In genomic region chr5:67216779-67217095, GRCm38 (mm10) we compare ENCODE assay signal across 11 mouse cellular contexts. TPM values are rescaled to one million over a fixed set of nuclear protein-coding genes. Genes with fewer than 3 reads are reported as not detected.
DNase-seq lines count a peak whose midpoint lies in the region; ATAC-seq and TF ChIP-seq lines count a peak whose summit lies in the region.
"Had no signal": no experiment of that assay in that cellular context is flagged by ENCODE, and none has a peak within 500 bp of the region (broad histone marks: within the 10 kb centered on the region; RNA-seq: fewer than 3 reads in every experiment).

No protein-coding gene starts in this region.

- TF ChIP-seq POLR2A in kidney, adult 2 months (IDR thresholded peaks at IDR 0.05; ENCODE audit: low read depth, low read length) = no peak

- H3K36me3 ChIP-seq in kidney, embryonic 15.5 days = no peaks in the 10 kb centered on the region
- H3K36me3 ChIP-seq in kidney, adult 2 months (ENCODE audit: control insufficient read depth, insufficient read depth, low read length) = no peaks in the 10 kb centered on the region
- H3K36me3 ChIP-seq in forebrain, embryonic 13.5 days (ENCODE audit: poor library complexity, severe bottlenecking) = no peaks in the 10 kb centered on the region
- H3K36me3 ChIP-seq in limb, embryonic 13.5 days = no peaks in the 10 kb centered on the region
- no peaks in the 10 kb centered on the region for H3K36me3 ChIP-seq in stomach, embryonic 16.5 days (ENCODE audit: control insufficient read depth, insufficient read depth, low read length)

- H3K4me3 ChIP-seq in kidney, embryonic 15.5 days (replicated peaks) = no peak overlapping the region
- H3K4me3 ChIP-seq in kidney, adult 2 months (ENCODE audit: insufficient read depth, low read depth, low read length) = no peak overlapping the region
- peak overlapping the region; percentile 35 for H3K4me3 ChIP-seq in forebrain, embryonic 13.5 days
- H3K4me3 ChIP-seq in limb, embryonic 13.5 days = peak overlapping the region; percentile 29
- H3K4me3 ChIP-seq in stomach, embryonic 16.5 days (replicated peaks; ENCODE audit: low read length) = no peak overlapping the region

- H3K4me2 ChIP-seq in kidney, embryonic 15.5 days = peak overlapping the region; percentile 28
- H3K4me2 ChIP-seq in forebrain, embryonic 13.5 days = peak overlapping the region; percentile 71
- H3K4me2 ChIP-seq in limb, embryonic 13.5 days (replicated peaks) = peak overlapping the region; percentile 59
- H3K4me2 ChIP-seq in stomach, embryonic 16.5 days (ENCODE audit: low read depth, low read length) = no peak overlapping the region
- H3K4me2 ChIP-seq: lung, embryonic 14.5 days had no signal

- H3K9me3 ChIP-seq in kidney, embryonic 15.5 days (replicated peaks) = no peaks in the 10 kb centered on the region
- H3K9me3 ChIP-seq in forebrain, embryonic 13.5 days (replicated peaks) = no peaks in the 10 kb centered on the region
- H3K9me3 ChIP-seq in limb, embryonic 13.5 days = no peaks in the 10 kb centered on the region
- H3K9me3 ChIP-seq in stomach, embryonic 16.5 days (replicated peaks; ENCODE audit: control insufficient read depth, low read length) = no peaks in the 10 kb centered on the region

- no peak; the same call in 1 of the 2 replicates for ATAC-seq in kidney, embryonic 15.5 days (replicated peaks; ENCODE audit: low FRiP score)
- no peak for ATAC-seq in forebrain, embryonic 13.5 days
- ATAC-seq in limb, embryonic 13.5 days (ENCODE audit: low FRiP score, low read depth) = no peak
- ATAC-seq in stomach, embryonic 16.5 days (ENCODE audit: insufficient read depth, low FRiP score) = no peak

- H3K4me1 ChIP-seq in kidney, embryonic 15.5 days = peaks cover 19% of the 10 kb centered on the region
- no peaks in the 10 kb centered on the region for H3K4me1 ChIP-seq in kidney, adult 2 months (ENCODE audit: control insufficient read depth, insufficient read depth, low read length)
- peaks cover 18% of the 10 kb centered on the region for H3K4me1 ChIP-seq in forebrain, embryonic 13.5 days
- peaks cover 18% of the 10 kb centered on the region for H3K4me1 ChIP-seq in limb, embryonic 13.5 days
- H3K4me1 ChIP-seq in stomach, embryonic 16.5 days (ENCODE audit: control insufficient read depth, insufficient read depth, low read length) = no peaks in the 10 kb centered on the region

- WGBS in kidney, embryonic 15.5 days = under 1% methylated on average over 9 of the region's 9 CpGs
- WGBS in kidney, adult 2 months = 3% methylated on average over 9 of the region's 9 CpGs
- WGBS in forebrain, embryonic 13.5 days = 6% methylated on average over 9 of the region's 9 CpGs
- WGBS in limb, embryonic 13.5 days = 2% methylated on average over 9 of the region's 9 CpGs
- WGBS in stomach, embryonic 16.5 days = 3% methylated on average over 9 of the region's 9 CpGs

- H3K9ac ChIP-seq in kidney, embryonic 15.5 days = no peak overlapping the region
- 0 out of 2 replicates have a peak overlapping the region, but pooled peaks have one; percentile 40 for H3K9ac ChIP-seq in forebrain, embryonic 13.5 days
- no peak overlapping the region for H3K9ac ChIP-seq in limb, embryonic 13.5 days
- no peak overlapping the region for H3K9ac ChIP-seq in stomach, embryonic 16.5 days (ENCODE audit: low read length)
- H3K9ac ChIP-seq: lung, embryonic 14.5 days had no signal

- no peak for DNase-seq in kidney, adult 2 months
- no peak for DNase-seq in lung, adult 18-20 months
- no peak for DNase-seq in adipocyte (ENCODE audit: low spot score)
- DNase-seq: layer of hippocampus, adult 9-11 months; lung, embryonic 14.5 days; right cerebral cortex, postnatal 25 days; thymus, postnatal 14 days had no signal

- H3K27me3 ChIP-seq in kidney, embryonic 15.5 days = peaks cover 95% of the 10 kb centered on the region
- H3K27me3 ChIP-seq in kidney, adult 2 months (replicated peaks; ENCODE audit: control insufficient read depth, insufficient read depth, low read length) = peaks cover 7% of the 10 kb centered on the region; the same call in 1 of the 2 replicates
- H3K27me3 ChIP-seq in forebrain, embryonic 13.5 days = peaks cover 94% of the 10 kb centered on the region
- peaks cover 97% of the 10 kb centered on the region for H3K27me3 ChIP-seq in limb, embryonic 13.5 days
- H3K27me3 ChIP-seq in stomach, embryonic 16.5 days (ENCODE audit: control insufficient read depth, insufficient read depth, low read length) = peaks cover 80% of the 10 kb centered on the region

- no peak overlapping the region for H3K27ac ChIP-seq in kidney, embryonic 15.5 days
- no peak overlapping the region for H3K27ac ChIP-seq in kidney, adult 2 months (ENCODE audit: insufficient read depth, low read depth, low read length)
- H3K27ac ChIP-seq in forebrain, embryonic 13.5 days = no peak overlapping the region
- H3K27ac ChIP-seq in limb, embryonic 13.5 days = no peak overlapping the region
- H3K27ac ChIP-seq in stomach, embryonic 16.5 days (ENCODE audit: low read length) = 0 out of 2 replicates have a peak overlapping the region, but pooled peaks have one; percentile 11

- no peak for TF ChIP-seq CTCF in kidney, adult 2 months (conservative IDR thresholded peaks at IDR 0.05; ENCODE audit: insufficient read depth, insufficient read length, low read depth, low read length)

RNA-seq across cellular contexts. Expression of gene Tmem33, which starts 43.6 kb away (rescaled TPM):
- polyA plus RNA-seq in kidney, embryonic 15.5 days (2015; fragmentation: Nextera tagmentation; extraction: Ambion mirVana) = 97.9 and 111 TPM in 2 replicates
- 190 and 218 TPM in 2 replicates for polyA plus RNA-seq in kidney, adult 2 months (2012; rRNA removed)
- 106 and 115 TPM in 2 replicates for polyA plus RNA-seq in forebrain, embryonic 13.5 days (2015; fragmentation: Nextera tagmentation; extraction: Ambion mirVana)
- polyA plus RNA-seq in limb, embryonic 13.5 days (2015; fragmentation: Nextera tagmentation; extraction: Ambion mirVana) = 73.4 and 82.0 TPM in 2 replicates
- polyA plus RNA-seq in stomach, embryonic 16.5 days (2015; fragmentation: Nextera tagmentation; extraction: Ambion mirVana) = 95.7 and 97.9 TPM in 2 replicates

Comparison
In these comparisons a context has a peak if more than half of its experiments do, and no peak if none do; other contexts are left out.
1. H3K4me3 ChIP-seq: peak in forebrain, embryonic 13.5 days (single experiment) and limb, embryonic 13.5 days (single experiment); none in kidney, embryonic 15.5 days (single experiment), kidney, adult 2 months (single experiment) and stomach, embryonic 16.5 days (single experiment).